ENCODE assay signal across 19 mouse cellular contexts in genomic region chr6:82987411-82987971, GRCm38 (mm10). TPM values are rescaled to one million over a fixed set of nuclear protein-coding genes. Genes with fewer than 3 reads are reported as not detected.
DNase-seq lines count a peak whose midpoint lies in the region; ATAC-seq and TF ChIP-seq lines count a peak whose summit lies in the region.
"Had no signal": no experiment of that assay in that cellular context is flagged by ENCODE, and none has a peak within 500 bp of the region (broad histone marks: within the 10 kb centered on the region; RNA-seq: fewer than 3 reads in every experiment).

No protein-coding gene starts in this region.

- H3K9ac ChIP-seq in kidney, embryonic 16.5 days (replicated peaks; ENCODE audit: low read length), result no peak overlapping the region
- H3K9ac ChIP-seq: heart, embryonic 12.5 days; hindbrain, embryonic 12.5 days; neural tube, embryonic 13.5 days had no signal

- ATAC-seq in kidney, embryonic 16.5 days (ENCODE audit: low FRiP score, low TSS enrichment), result peak; percentile 79; the same call in 1 of the 2 replicates

- no peaks in the 10 kb centered on the region for H3K79me2 ChIP-seq in myocyte (ENCODE audit: control insufficient read depth, insufficient read depth)

- no peaks in the 10 kb centered on the region for H3K36me3 ChIP-seq in kidney, embryonic 16.5 days (ENCODE audit: insufficient read depth, low read length)
- no peaks in the 10 kb centered on the region for H3K36me3 ChIP-seq in myocyte (ENCODE audit: control insufficient read depth, insufficient read depth)
- H3K36me3 ChIP-seq: heart, embryonic 12.5 days; hindbrain, embryonic 12.5 days; neural tube, embryonic 13.5 days had no signal

- no peak for TF ChIP-seq POLR2A in embryonic fibroblast, embryonic 13.5 days (IDR thresholded peaks at IDR 0.05; ENCODE audit: low read depth, low read length)
- TF ChIP-seq POLR2A in myocyte (IDR thresholded peaks at IDR 0.05; ENCODE audit: insufficient read length, low read depth), result no peak

- H3ac ChIP-seq in myocyte (ENCODE audit: control insufficient read depth, insufficient read length), result no peak overlapping the region

- no peak overlapping the region for H3K4me3 ChIP-seq in kidney, embryonic 16.5 days (ENCODE audit: low read length)
- H3K4me3 ChIP-seq in embryonic fibroblast, embryonic 13.5 days (ENCODE audit: insufficient read depth, low read length), result no peak overlapping the region
- no peak overlapping the region for H3K4me3 ChIP-seq in myocyte
- H3K4me3 ChIP-seq: heart, embryonic 12.5 days; hindbrain, embryonic 12.5 days; neural tube, embryonic 13.5 days had no signal

- 9% methylated on average over 9 of the region's 9 CpGs for WGBS in kidney, embryonic 16.5 days

- H3K9me3 ChIP-seq in kidney, embryonic 16.5 days (ENCODE audit: low read length), result no peaks in the 10 kb centered on the region
- H3K9me3 ChIP-seq: heart, embryonic 12.5 days; hindbrain, embryonic 12.5 days; neural tube, embryonic 13.5 days had no signal

- H3K27me3 ChIP-seq in kidney, embryonic 16.5 days (ENCODE audit: insufficient read depth, low read length), result no peaks in the 10 kb centered on the region
- H3K27me3 ChIP-seq in myocyte (ENCODE audit: control insufficient read depth, insufficient read depth, insufficient read length), result peaks cover 7% of the 10 kb centered on the region
- H3K27me3 ChIP-seq: hindbrain, embryonic 12.5 days; neural tube, embryonic 13.5 days had no signal

- 0 out of 2 replicates have a peak overlapping the region, but pooled peaks have one; percentile 16 for H3K4me2 ChIP-seq in kidney, embryonic 16.5 days (replicated peaks; ENCODE audit: low read depth, low read length)
- peak overlapping the region; percentile 52 for H3K4me2 ChIP-seq in myocyte (ENCODE audit: low read depth)
- H3K4me2 ChIP-seq: heart, embryonic 12.5 days; hindbrain, embryonic 12.5 days; neural tube, embryonic 13.5 days had no signal

- intact Hi-C loops in left cerebral cortex, postnatal 36 days (cut with DNase I), result no loop called here
- intact Hi-C loops in heart, postnatal 36 days (cut with DNase I), result no loop called here

- no peak for TF ChIP-seq CTCF in embryonic fibroblast, embryonic 13.5 days (IDR thresholded peaks at IDR 0.05; ENCODE audit: borderline replicate concordance, insufficient read depth, low read length)

- H3K27ac ChIP-seq in kidney, embryonic 16.5 days (ENCODE audit: low read length), result peak overlapping the region; percentile 47; the same call in 1 of the 2 replicates
- H3K27ac ChIP-seq in embryonic fibroblast, embryonic 13.5 days (ENCODE audit: insufficient read depth, low read length), result peak overlapping the region; percentile 68; the same call in 1 of the 2 replicates
- H3K27ac ChIP-seq: hindbrain, embryonic 12.5 days; macrophage; neural tube, embryonic 13.5 days had no signal

- no peak for DNase-seq in kidney, adult 18-20 months
- peak; percentile 50 for DNase-seq in embryo, embryonic 11.5 days (ENCODE audit: low read depth, low spot score)
- DNase-seq in left cerebral cortex, postnatal 36 days (ENCODE audit: low spot score in 2 of 2), result no peak
- DNase-seq in heart, postnatal 36 days, result no peak
- DNase-seq: adrenal gland, postnatal 36 days; cerebellum, postnatal 14 days; kidney, postnatal 14 days; left cerebral cortex, postnatal 4 days; lung, adult 2 months had no signal

- 0 out of 2 replicates have a peak, but pooled peaks cover 3% of the 10 kb centered on the region for H3K4me1 ChIP-seq in kidney, embryonic 16.5 days (ENCODE audit: insufficient read depth, low read length)
- H3K4me1 ChIP-seq in embryonic fibroblast, embryonic 13.5 days (ENCODE audit: control insufficient read depth, insufficient read depth, low read length), result 0 out of 2 replicates have a peak, but pooled peaks cover 2% of the 10 kb centered on the region
- H3K4me1 ChIP-seq: heart, embryonic 12.5 days; hindbrain, embryonic 12.5 days; neural tube, embryonic 13.5 days had no signal

TF ChIP-seq in myocyte, 11 proteins besides CTCF, POLR2A, EP300 and RAD21:
- TF ChIP-seq USF1 (IDR thresholded peaks at IDR 0.05; ENCODE audit: low read depth) (no peak), TCF12 (IDR thresholded peaks at IDR 0.05; ENCODE audit: insufficient read depth, poor library complexity, severe bottlenecking) (no peak), POLR2AphosphoS2 (IDR thresholded peaks at IDR 0.05; ENCODE audit: insufficient read length, low read depth) (no peak), REST (IDR thresholded peaks at IDR 0.05; ENCODE audit: insufficient read depth, insufficient read length) (no peak), MYOG (IDR thresholded peaks at IDR 0.05; ENCODE audit: control insufficient read depth in 1 of 3, insufficient read depth in 1 of 3, insufficient read length in 2 of 3, low read depth in 2 of 3) (no peak), CEBPB (IDR thresholded peaks at IDR 0.05; ENCODE audit: insufficient read depth, poor library complexity, severe bottlenecking) (no peak), SRF (IDR thresholded peaks at IDR 0.05; ENCODE audit: control insufficient read depth, insufficient read length, low read depth) (no peak), TCF3 (IDR thresholded peaks at IDR 0.05; ENCODE audit: insufficient read length, low read depth) (no peak), MAX (IDR thresholded peaks at IDR 0.05; ENCODE audit: low read depth) (no peak), MYOD1 (IDR thresholded peaks at IDR 0.05; ENCODE audit: control insufficient read depth in 1 of 3, insufficient read length in 2 of 3, low read depth in 2 of 3) (no peak), E2F4 (IDR thresholded peaks at IDR 0.05; ENCODE audit: insufficient read depth) (no peak)

RNA-seq across cellular contexts. Expression of gene M1ap, which starts 40.8 kb away (rescaled TPM):
- polyA plus RNA-seq in kidney, embryonic 16.5 days (2015; fragmentation: Nextera tagmentation; extraction: Ambion mirVana), result 0.29 and 0.69 TPM in 2 replicates
- 0.78 TPM in 1 of 2 replicates, not detected in the other for polyA plus RNA-seq in embryonic fibroblast, embryonic 13.5 days (2011; ENCODE audit: insufficient read length, low read depth, missing spikeins)
- 0.92 TPM for polyA plus RNA-seq in myocyte (2012; fragmentation: generic; extraction: Trizol)
- under 1 TPM in 1 of 2 experiments, not detected in 1; 0.22 TPM for total RNA-seq in left cerebral cortex, postnatal 36 days (2021)
- not detected for total RNA-seq in heart, postnatal 36 days (2021)
- total RNA-seq: gastrocnemius, adult 8-10 months; layer of hippocampus, postnatal 10 days had no signal
- polyA plus RNA-seq: midbrain, postnatal 0 days; neural tube, embryonic 13.5 days had no signal

RNA-seq across cellular contexts. Expression of gene Dok1, which starts 45.8 kb away (rescaled TPM):
- polyA plus RNA-seq in kidney, embryonic 16.5 days (2015; fragmentation: Nextera tagmentation; extraction: Ambion mirVana), result 14.5 and 14.8 TPM in 2 replicates
- polyA plus RNA-seq in embryonic fibroblast, embryonic 13.5 days (2011; ENCODE audit: insufficient read length, low read depth, missing spikeins), result 37.9 and 56.4 TPM in 2 replicates
- polyA plus RNA-seq in myocyte (2012; fragmentation: generic; extraction: Trizol), result 41.3 TPM
- total RNA-seq in left cerebral cortex, postnatal 36 days (2021), result 1 to 10 TPM; 1.9 to 2.3 TPM
- 1 to 10 TPM; 2.8 to 4.3 TPM for total RNA-seq in heart, postnatal 36 days (2021)

RNA-seq across cellular contexts. Expression of gene Loxl3, which starts 46.5 kb away (rescaled TPM):
- 24.4 and 26.1 TPM in 2 replicates for polyA plus RNA-seq in kidney, embryonic 16.5 days (2015; fragmentation: Nextera tagmentation; extraction: Ambion mirVana)
- 124 and 241 TPM in 2 replicates for polyA plus RNA-seq in embryonic fibroblast, embryonic 13.5 days (2011; ENCODE audit: insufficient read length, low read depth, missing spikeins)
- polyA plus RNA-seq in myocyte (2012; fragmentation: generic; extraction: Trizol), result 14.4 TPM
- 1 to 10 TPM; 2.7 to 4.9 TPM for total RNA-seq in left cerebral cortex, postnatal 36 days (2021)
- 1 to 10 TPM; 2.9 to 3.1 TPM for total RNA-seq in heart, postnatal 36 days (2021)

RNA-seq across cellular contexts. Expression of gene Sema4f, which starts 47.9 kb away (rescaled TPM):
- polyA plus RNA-seq in kidney, embryonic 16.5 days (2015; fragmentation: Nextera tagmentation; extraction: Ambion mirVana), result 1.1 and 1.6 TPM in 2 replicates
- polyA plus RNA-seq in embryonic fibroblast, embryonic 13.5 days (2011; ENCODE audit: insufficient read length, low read depth, missing spikeins), result 1.3 and 2.7 TPM in 2 replicates
- 0.54 TPM for polyA plus RNA-seq in myocyte (2012; fragmentation: generic; extraction: Trizol)
- 10 to 100 TPM; 37.2 to 39.0 TPM for total RNA-seq in left cerebral cortex, postnatal 36 days (2021)
- total RNA-seq in heart, postnatal 36 days (2021), result under 1 TPM; 0.22 TPM
- polyA plus RNA-seq: macrophage had no signal
